Mouse (Mus musculus) thymus, adult 2 months (tissue): ENCODE measurements at regions not wholly inside any gene's neighbourhood (a gene's known extent, or its start where the extent isn't known, plus 50 kb on each side); places are given as distances from the start of the nearest gene placed in this dataset.
"Not testable (repeated sequence)": the region's sequence is repeated elsewhere in the genome, so short reads cannot be mapped to it uniquely, and the experiment has no call there.

Source experiments
- CTCF ChIP-seq: fragments of 200-500 bp; IDR thresholded peaks from 2 replicates; pipeline ENCODE4 v1.5.1; 2012; ENCODE audit warnings: mild to moderate bottlenecking, control low read depth, low read length, moderate library complexity, borderline replicate concordance; ENCODE audit not compliant: control insufficient read depth, poor library complexity, insufficient read depth; ENCODE audit errors: extremely low read depth
- POLR2A ChIP-seq: fragments of 200-500 bp; IDR thresholded peaks from 2 replicates; pipeline ENCODE4 v1.6.1; 2012; ENCODE audit warnings: mild to moderate bottlenecking, low read length, control low read depth, moderate library complexity; ENCODE audit not compliant: control insufficient read depth, poor library complexity, insufficient read depth; ENCODE audit errors: extremely low read depth

- not testable (repeated sequence) for TF ChIP-seq CTCF, POLR2A
These were observed 1037.6 kb upstream of the Sel1l start for GRCm38 (mm10) chr12:92886394-92887075.
